Mouse (Mus musculus) C2C12 (cell line): ENCODE results near the gene Nell1.

Experiments used
- CEBPB ChIP-seq: IDR thresholded peaks from one replicate; pipeline ENCODE4 v1.6.1; 2011; ENCODE audit warnings: low read depth, mild to moderate bottlenecking, control low read depth, moderate library complexity
- CTCF ChIP-seq: IDR thresholded peaks from one replicate; pipeline ENCODE4 v1.5.1; 2011; ENCODE audit not compliant: control insufficient read depth, insufficient read depth, insufficient read length
- FOSL1 ChIP-seq: IDR thresholded peaks from one replicate; pipeline ENCODE4 v1.8.0; 2011; ENCODE audit warnings: mild to moderate bottlenecking, low read length; ENCODE audit not compliant: poor library complexity, insufficient read depth, severe bottlenecking
- MAX ChIP-seq: IDR thresholded peaks from one replicate; pipeline ENCODE4 v1.6.1; 2011; ENCODE audit warnings: mild to moderate bottlenecking, control low read depth
- MYOG ChIP-seq: IDR thresholded peaks from one replicate; pipeline ENCODE4 v1.6.1; 2011; ENCODE audit not compliant: control insufficient read depth, insufficient read length; ENCODE audit errors: extremely low read depth
- USF1 ChIP-seq: IDR thresholded peaks from one replicate; pipeline ENCODE4 v1.6.1; 2011; ENCODE audit warnings: low read depth, mild to moderate bottlenecking, control low read depth, moderate library complexity

- TF ChIP-seq CTCF (no peak), MYOG (no peak), USF1 (no peak), CEBPB (no peak), MAX (no peak), FOSL1 (no peak)
Observed at GRCm38 (mm10) chr7:50162602-50163001, 187.9 kb downstream of the Nell1 start.
